Mouse (Mus musculus) heart, adult 2 months (tissue): ENCODE measurements at regions not wholly inside any gene's neighbourhood (a gene's known extent, or its start where the extent isn't known, plus 50 kb on each side); places are given as distances from the start of the nearest gene placed in this dataset.

Experiments used
- DNase-seq, 2 experiments: peaks; one replicate each; pipeline ENCODE4 v3.0.0; 2021
- H3K27ac ChIP-seq: fragments of 200-600 bp; 2 replicates; pipeline ENCODE4 v1.8.1; 2022
- H3K27me3 ChIP-seq: fragments of 200-500 bp; 2 replicates; pipeline ENCODE4 v1.6.1; 2012; ENCODE audit warnings: mild to moderate bottlenecking, low read length, inconsistent platforms, mixed read lengths; ENCODE audit not compliant: control insufficient read depth, insufficient read depth
- H3K36me3 ChIP-seq: fragments of 200-500 bp; 2 replicates; pipeline ENCODE4 v1.6.1; 2012; ENCODE audit warnings: low read length, inconsistent platforms; ENCODE audit not compliant: control insufficient read depth, insufficient read depth
- H3K4me1 ChIP-seq: fragments of 200-500 bp; 2 replicates; pipeline ENCODE4 v1.6.1; 2011; ENCODE audit warnings: low read length; ENCODE audit not compliant: control insufficient read depth, insufficient read depth
- H3K4me3 ChIP-seq: fragments of 200-600 bp; 2 replicates; pipeline ENCODE4 v1.8.1; 2022
- H3K79me2 ChIP-seq: fragments of 200-500 bp; replicated peaks from 2 replicates; pipeline ENCODE4 v1.6.1; 2012; ENCODE audit warnings: mild to moderate bottlenecking, inconsistent platforms, low read length, moderate library complexity, mixed read lengths; ENCODE audit not compliant: control insufficient read depth, insufficient read depth
- H3K9ac ChIP-seq: fragments of 200-500 bp; 2 replicates; pipeline ENCODE4 v1.6.1; 2012; ENCODE audit warnings: low read depth, mild to moderate bottlenecking, control low read depth, inconsistent platforms, low read length, mixed read lengths
- CTCF ChIP-seq: fragments of 200-600 bp; IDR thresholded peaks from 2 replicates; pipeline ENCODE4 v1.8.1; 2022; ENCODE audit warnings: antibody characterized with exemption, mild to moderate bottlenecking, moderate library complexity
- EP300 ChIP-seq: fragments of 200-500 bp; IDR thresholded peaks from 2 replicates; pipeline ENCODE4 v1.6.1; 2011; ENCODE audit warnings: low read depth, low read length, control low read depth; ENCODE audit not compliant: insufficient read depth
- POLR2A ChIP-seq: fragments of 200-500 bp; IDR thresholded peaks from 2 replicates; pipeline ENCODE4 v1.6.1; 2011; ENCODE audit warnings: mild to moderate bottlenecking, low read depth, low read length, control low read depth; ENCODE audit not compliant: insufficient read depth
- WGBS: fragments of 180-500 bp; shearing (Covaris S2); methylation state at CpG from one replicate; pipeline ENCODE4 v1.1.7; 2018; 5-methylcytosine and 5-hydroxymethylcytosine counted together
- intact Hi-C: fragments of 180-260 bp; cut with DNase I; formaldehyde crosslinking; loops from one replicate; pipeline ENCODE4 v1.15.1; 2025

GRCm38 (mm10) chr14:24617126-24617375, 130.1 kb downstream of the Rps24 start:
- no peaks in the 10 kb centered on the region for H3K36me3 ChIP-seq
- no peaks in the 10 kb centered on the region for H3K27me3 ChIP-seq
- no peak for DNase-seq
- H3K27ac ChIP-seq: no peak overlapping the region
- no peaks in the 10 kb centered on the region for H3K79me2 ChIP-seq
- TF ChIP-seq CTCF (no peak), EP300 (no peak), POLR2A (no peak)
- no peaks in the 10 kb centered on the region for H3K4me1 ChIP-seq
- no peak overlapping the region for H3K4me3 ChIP-seq
- H3K9ac ChIP-seq: no peak overlapping the region
- intact Hi-C loops: no loop called here
- 54% methylated on average over 3 of the region's 3 CpGs for WGBS

- no peaks in the 10 kb centered on the region for H3K4me1 ChIP-seq
- no peaks in the 10 kb centered on the region for H3K27me3 ChIP-seq
- intact Hi-C loops: no loop called here
- DNase-seq: no peak
- no peaks in the 10 kb centered on the region for H3K36me3 ChIP-seq
- H3K79me2 ChIP-seq: no peaks in the 10 kb centered on the region
- no peak overlapping the region for H3K4me3 ChIP-seq
- H3K9ac ChIP-seq: no peak overlapping the region
- no peak for TF ChIP-seq CTCF
- no peak for TF ChIP-seq EP300
- no peak for TF ChIP-seq POLR2A
- no peak overlapping the region for H3K27ac ChIP-seq
- 70% methylated on average over 10 of the region's 10 CpGs for WGBS
Observed at GRCm38 (mm10) chr14:24617393-24617861, 130.5 kb downstream of the Rps24 start.

DNA sequence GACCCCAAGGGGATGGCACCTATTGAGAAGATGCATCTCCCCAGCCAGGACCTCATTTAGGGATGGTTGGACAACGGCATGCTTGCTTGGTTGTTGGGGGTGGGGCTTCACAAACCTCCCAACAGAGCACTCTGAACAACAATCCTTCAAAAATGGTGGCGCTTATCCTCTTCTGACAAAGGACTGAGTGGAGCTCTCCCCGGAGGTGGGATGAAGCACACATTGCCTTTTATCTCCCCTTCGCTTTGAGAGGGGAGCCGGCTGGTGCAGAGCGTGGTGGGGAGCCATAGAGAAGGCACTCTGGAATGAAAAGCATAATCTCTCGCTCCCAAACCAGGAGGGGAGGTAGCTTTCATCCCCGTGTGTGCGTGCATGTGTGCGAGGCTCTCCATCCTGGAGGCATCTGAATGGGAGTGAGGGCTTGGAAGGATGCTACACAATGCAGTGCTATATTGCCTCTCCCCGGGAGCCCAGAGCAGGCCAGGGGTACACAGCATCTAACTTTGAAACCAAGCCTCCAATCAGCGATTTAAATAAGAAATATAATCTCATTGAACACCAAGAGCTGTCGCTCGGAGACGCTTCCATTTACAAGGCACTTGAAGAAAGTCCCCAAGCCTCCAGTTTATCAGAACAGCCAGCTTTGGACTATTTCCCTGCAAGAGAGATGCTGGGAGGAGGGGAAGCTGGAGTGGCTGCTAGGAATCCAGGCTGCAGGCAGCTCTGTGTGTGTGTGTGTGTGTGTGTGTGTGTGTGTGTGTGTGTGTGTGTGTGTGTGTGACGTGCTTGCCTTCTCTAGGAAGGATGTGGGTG, 131.5 kb downstream of the Rps24 start:
- Histone ChIP-seq H3K79me2 (no peaks in the 10 kb centered on the region), H3K36me3 (no peaks in the 10 kb centered on the region), H3K9ac (no peak overlapping the region), H3K27me3 (no peaks in the 10 kb centered on the region), H3K4me3 (no peak overlapping the region), H3K4me1 (no peaks in the 10 kb centered on the region), H3K27ac (no peak overlapping the region)
- intact Hi-C loops: no loop called here
- 34% methylated on average over 16 of the region's 16 CpGs for WGBS
- TF ChIP-seq POLR2A: no peak
- no peak for TF ChIP-seq EP300
- TF ChIP-seq CTCF: no peak
- no peak for DNase-seq

DNA sequence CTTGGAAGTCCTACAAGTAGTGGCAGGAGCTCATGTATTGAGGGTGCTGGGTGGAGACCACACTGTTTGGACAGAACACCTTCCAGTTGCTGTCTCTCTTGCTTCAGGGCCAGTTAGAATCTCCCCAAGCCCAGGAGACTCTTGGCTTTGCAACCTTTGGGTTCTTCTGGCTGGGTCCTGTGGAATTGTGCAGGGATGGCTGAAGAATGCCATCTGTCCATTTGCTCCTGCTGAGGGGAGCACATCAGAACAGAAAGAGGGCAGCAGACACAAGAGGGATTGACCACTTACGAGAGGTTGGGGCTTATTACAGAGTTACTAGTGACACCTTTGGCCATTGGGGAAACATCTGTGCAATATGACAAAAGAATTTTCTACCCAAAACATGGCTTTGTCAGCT, 145.1 kb downstream of the Rps24 start:
- DNase-seq: no peak
- Histone ChIP-seq H3K4me3 (no peak overlapping the region), H3K36me3 (no peaks in the 10 kb centered on the region), H3K9ac (no peak overlapping the region), H3K27me3 (no peaks in the 10 kb centered on the region), H3K4me1 (no peaks in the 10 kb centered on the region), H3K27ac (no peak overlapping the region), H3K79me2 (no peaks in the 10 kb centered on the region)
- WGBS: 84% methylated on average over 1 of the region's 1 CpGs
- TF ChIP-seq EP300 (no peak), CTCF (no peak), POLR2A (no peak)
- intact Hi-C loops: no loop called here

DNA sequence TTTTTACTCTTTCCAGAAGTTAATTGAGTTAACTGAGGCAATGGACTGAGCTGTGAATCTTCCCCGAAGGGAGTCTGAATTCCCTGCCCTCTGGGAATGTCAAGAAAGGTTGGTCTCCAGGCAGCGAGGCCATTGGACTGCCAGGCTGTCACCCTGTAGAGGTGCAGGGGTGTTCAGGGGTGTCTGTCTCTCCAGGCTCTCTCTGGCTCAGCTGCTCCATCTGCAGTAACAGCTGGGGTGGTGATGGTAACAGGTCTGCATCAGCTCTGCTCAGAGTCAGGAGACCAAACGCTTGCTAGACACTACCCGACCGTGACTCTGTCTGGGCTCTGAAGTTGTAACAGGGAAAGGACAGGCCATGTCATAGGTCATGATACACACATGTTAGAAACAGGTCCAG, 154.9 kb downstream of the Rps24 start:
- intact Hi-C loops: no loop called here
- H3K79me2 ChIP-seq: no peaks in the 10 kb centered on the region
- H3K27me3 ChIP-seq: no peaks in the 10 kb centered on the region
- no peak overlapping the region for H3K27ac ChIP-seq
- TF ChIP-seq EP300 (no peak), CTCF (no peak), POLR2A (no peak)
- no peak for DNase-seq
- H3K9ac ChIP-seq: no peak overlapping the region
- WGBS: 60% methylated on average over 5 of the region's 5 CpGs
- H3K4me3 ChIP-seq: no peak overlapping the region
- no peaks in the 10 kb centered on the region for H3K36me3 ChIP-seq
- H3K4me1 ChIP-seq: no peaks in the 10 kb centered on the region

DNA sequence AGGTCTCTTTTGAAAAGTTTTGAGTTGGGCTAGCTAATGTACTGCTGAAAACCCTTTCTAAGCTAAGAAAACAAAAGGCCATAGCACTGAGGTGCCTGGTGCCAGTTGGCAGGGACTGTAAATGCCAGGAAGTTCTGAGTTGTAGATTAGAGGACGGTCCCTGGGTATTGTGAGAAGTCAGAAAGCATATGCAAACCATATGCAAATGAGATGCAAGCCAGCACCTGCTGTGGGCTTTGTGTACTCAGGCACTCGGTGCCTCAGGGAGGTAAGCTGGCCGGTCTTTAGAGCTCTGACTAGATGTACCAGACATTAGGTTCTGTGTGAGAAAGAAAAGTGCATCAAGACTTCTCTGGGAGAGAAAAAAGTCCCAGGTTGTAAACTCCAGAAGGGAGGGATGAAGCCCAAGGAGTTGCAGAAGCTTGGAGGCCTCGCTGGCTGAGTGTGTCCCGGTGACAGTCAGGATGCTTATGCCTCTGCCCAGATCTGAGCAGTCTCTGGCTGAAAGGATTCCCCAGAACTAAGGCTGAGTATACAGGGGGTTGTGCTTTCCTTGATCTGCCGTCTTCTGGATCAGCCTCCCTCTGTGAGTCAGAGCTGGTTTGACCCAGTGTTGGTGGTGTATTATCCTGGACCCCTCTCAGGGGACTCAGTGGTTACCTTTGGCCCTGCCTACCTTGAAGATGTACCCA, 157.3 kb downstream of the Rps24 start:
- H3K9ac ChIP-seq: no peak overlapping the region
- H3K4me1 ChIP-seq: no peaks in the 10 kb centered on the region
- 64% methylated on average over 6 of the region's 6 CpGs for WGBS
- no peak overlapping the region for H3K27ac ChIP-seq
- intact Hi-C loops: no loop called here
- H3K4me3 ChIP-seq: no peak overlapping the region
- H3K79me2 ChIP-seq: no peaks in the 10 kb centered on the region
- H3K27me3 ChIP-seq: no peaks in the 10 kb centered on the region
- DNase-seq: no peak
- no peaks in the 10 kb centered on the region for H3K36me3 ChIP-seq
- TF ChIP-seq POLR2A: no peak
- TF ChIP-seq CTCF: no peak
- TF ChIP-seq EP300: no peak
